Mouse (Mus musculus) liver, adult 2 months (tissue): Measurements from ENCODE around the gene Gtf2a2.

ENCODE experiments used
- CTCF ChIP-seq: fragments of 200-500 bp; IDR thresholded peaks from 2 replicates; pipeline ENCODE4 v1.5.1; 2011; ENCODE audit warnings: low read depth, low read length, control low read depth
- POLR2A ChIP-seq: fragments of 200-500 bp; IDR thresholded peaks from 2 replicates; pipeline ENCODE4 v1.6.1; 2011; ENCODE audit warnings: low read length, control low read depth; ENCODE audit not compliant: insufficient read depth; ENCODE audit errors: extremely low read depth

- no peak for TF ChIP-seq POLR2A
- TF ChIP-seq CTCF = no peak
Measured at GRCm38 (mm10) chr9:70072387-70072786, 60.0 kb downstream of the Gtf2a2 start.
